Mouse (Mus musculus) embryonic fibroblast, embryonic 13.5 days (primary cell): ENCODE measurements around the gene Rsbn1l.

ENCODE experiments used
- CTCF ChIP-seq: IDR thresholded peaks from 2 replicates; pipeline ENCODE4 v1.5.1; 2011; ENCODE audit warnings: mild to moderate bottlenecking, control low read depth, low read length, moderate library complexity, borderline replicate concordance; ENCODE audit not compliant: insufficient read depth
- POLR2A ChIP-seq: IDR thresholded peaks from 2 replicates; pipeline ENCODE4 v1.6.1; 2011; ENCODE audit warnings: low read depth, mild to moderate bottlenecking, control low read depth, low read length, moderate library complexity

DNA sequence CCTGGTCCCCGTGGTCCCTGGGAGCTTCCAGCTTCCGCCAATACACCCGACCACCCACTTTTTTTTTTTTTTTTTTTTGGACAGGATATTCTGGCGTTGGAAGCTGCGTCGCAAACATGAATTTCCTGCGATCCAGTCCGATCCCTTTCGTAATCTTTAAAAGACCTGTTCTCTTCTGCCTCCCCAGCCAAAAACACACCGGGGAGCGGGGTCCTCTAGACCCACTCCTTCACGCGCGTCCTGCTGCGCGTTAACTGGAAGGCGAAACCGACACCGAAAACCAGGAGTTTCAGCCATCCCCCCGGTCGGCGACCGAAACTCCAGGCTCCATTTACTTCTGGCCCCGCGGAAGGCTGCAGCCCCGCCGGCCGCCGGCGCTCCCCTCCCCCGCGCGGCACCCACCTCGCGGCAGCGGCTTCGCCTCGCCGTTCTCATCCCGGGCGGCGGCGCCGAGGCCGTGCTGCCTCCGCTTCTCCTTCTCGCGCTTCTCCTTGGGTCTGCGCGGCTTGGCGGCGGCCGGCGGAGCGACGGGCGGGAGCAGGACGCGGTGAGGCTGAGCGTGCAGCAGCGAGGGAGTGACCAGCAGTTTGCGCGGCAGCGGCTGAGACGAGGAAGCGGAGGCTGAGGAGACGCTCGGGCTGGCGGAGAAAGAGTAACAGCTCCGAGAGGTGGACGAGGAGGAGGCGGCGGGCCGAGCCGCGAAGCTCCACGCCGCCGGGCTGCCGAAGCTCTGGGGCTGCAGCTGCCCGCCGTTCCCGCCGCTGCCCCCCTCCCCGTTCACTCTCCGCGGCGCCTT lies 5.1 kb downstream of the Rsbn1l start:
- no peak for TF ChIP-seq POLR2A
- TF ChIP-seq CTCF: no peak
